Mouse (Mus musculus): ENCODE measurements around the gene Cadps2. TPM values are rescaled to one million over a fixed set of nuclear protein-coding genes. Genes with fewer than 3 reads are reported as not detected.
A peak's percentile ranks its signal among the peaks of the same experiment; 100 is the strongest.

Gene Cadps2
- 1.1 and 2.6 TPM in 2 replicates for polyA plus RNA-seq (2016; fragmentation: Nextera tagmentation; extraction: Ambion mirVana)

DNA sequence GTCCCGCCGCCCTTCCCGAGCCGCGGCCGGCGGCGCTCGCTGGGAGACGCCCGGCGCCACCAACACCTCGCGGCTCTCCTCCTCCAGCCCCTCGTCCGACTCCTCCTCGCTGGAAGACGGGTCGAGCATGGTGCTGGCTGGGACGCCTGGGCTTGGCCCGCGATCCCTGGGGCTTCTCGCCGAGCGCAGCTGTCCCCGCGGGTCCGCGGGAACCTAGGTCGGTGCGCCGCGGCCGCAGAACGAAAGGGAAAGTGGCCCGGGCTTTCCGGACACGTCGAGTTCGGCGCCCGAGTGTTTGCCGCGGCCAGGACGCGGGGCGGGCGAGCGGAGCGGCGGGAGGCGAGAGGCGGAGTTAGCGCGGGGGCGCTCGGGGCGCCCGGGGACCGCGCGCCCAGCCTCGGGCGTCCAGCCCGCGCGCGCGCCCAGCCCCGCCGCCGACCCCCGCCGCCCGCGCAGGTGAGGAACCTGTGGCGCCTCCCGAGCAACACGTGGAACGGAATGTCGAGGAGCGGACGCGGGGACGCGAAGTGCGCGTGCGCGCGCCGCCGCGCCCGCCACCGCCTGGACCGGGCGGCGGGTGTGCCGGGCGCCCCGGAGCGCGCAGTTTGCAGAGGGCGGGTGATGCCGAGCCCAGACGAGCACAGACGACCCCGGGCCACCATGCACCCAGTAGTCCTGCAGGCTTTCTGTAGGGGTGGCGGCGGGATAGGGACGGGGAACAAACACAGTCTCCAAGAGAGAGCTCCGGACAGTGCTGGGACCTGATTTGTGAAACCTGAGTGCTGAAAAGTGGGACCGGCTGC is at the start of gene Cadps2:
Gene Cadps2 (minus strand): TSS at position 413 of the 803 bp plus-strand sequence.
- peak within 1 kb of the TSS; percentile 76 for H3K27ac ChIP-seq
- peaks cover 11% of the 10 kb centered on the region; the same call in 1 of the 2 replicates for H3K4me1 ChIP-seq
- peak; percentile 68 for DNase-seq (ENCODE audit: low spot score)
- H3K9me3 ChIP-seq (replicated peaks) = no peaks in the 10 kb centered on the region
- no peaks in the 10 kb centered on the region for H3K36me3 ChIP-seq
- H3K4me3 ChIP-seq = peak within 1 kb of the TSS; percentile 58
- peaks cover 53% of the 10 kb centered on the region for H3K27me3 ChIP-seq (ENCODE audit: low read depth, poor library complexity, severe bottlenecking)
- WGBS = under 1% methylated on average over 107 of the region's 114 CpGs

DNA sequence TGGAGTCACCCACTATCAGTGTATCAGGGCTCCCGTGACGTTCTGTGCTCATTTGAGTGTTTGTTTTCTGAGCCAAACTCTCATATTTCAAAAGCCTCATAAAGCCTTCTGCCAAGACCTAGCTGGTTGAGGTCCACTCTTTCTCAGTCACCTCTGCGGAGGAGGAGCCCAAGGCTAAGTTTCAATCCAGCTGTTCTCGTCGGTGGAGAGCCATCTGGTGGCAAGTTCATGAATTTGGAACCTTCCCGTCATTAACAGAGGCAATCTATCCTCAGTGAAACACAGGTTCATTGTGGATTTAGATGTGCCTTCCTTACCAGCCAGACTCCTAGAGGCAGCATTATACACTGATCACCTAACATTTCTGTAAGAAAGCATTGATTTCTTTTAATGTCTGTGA is 47.2 kb upstream of the Cadps2 start:
- DNase-seq (ENCODE audit: low spot score) = peak; percentile 52
- Histone ChIP-seq H3K36me3 (no peaks in the 10 kb centered on the region), H3K4me3 (no peak overlapping the region), H3K4me1 (no peaks in the 10 kb centered on the region), H3K27me3 (ENCODE audit: low read depth, poor library complexity, severe bottlenecking) (no peaks in the 10 kb centered on the region), H3K9me3 (replicated peaks) (no peaks in the 10 kb centered on the region), H3K27ac (no peak overlapping the region)
- 14% methylated on average over 6 of the region's 6 CpGs for WGBS

DNA sequence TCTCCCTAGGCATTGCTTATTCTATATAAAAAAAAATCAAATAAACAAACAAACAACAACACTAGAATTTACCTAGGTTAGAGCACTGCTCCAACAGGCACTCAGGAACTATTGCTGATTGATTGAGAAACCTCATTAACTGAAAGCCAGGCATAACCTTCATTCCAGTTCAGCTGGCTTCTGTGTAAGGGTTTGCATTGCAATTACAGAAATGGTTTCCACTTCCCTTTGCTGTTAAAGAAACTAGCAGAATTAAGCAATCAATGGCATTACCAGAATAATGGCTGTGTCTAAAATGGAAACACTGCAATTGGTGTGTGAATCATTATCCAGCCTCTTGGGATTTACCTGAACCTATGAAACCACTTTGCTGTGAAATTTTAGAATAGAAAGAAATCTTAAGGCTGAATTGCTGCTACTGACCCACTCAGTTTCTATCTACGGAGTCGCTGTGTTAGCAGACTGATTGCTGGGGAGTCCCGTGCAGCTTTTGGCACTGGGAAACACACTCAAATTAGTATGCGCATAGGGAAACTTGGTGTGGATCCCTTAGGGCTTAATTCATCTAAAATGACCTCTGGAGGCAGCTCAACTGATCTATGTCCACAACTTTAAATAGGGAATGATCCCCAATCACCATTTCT is 37.7 kb upstream of the Cadps2 start:
- Histone ChIP-seq H3K9me3 (replicated peaks) (no peaks in the 10 kb centered on the region), H3K36me3 (no peaks in the 10 kb centered on the region), H3K27ac (no peak overlapping the region), H3K4me1 (no peaks in the 10 kb centered on the region), H3K4me3 (no peak overlapping the region), H3K27me3 (ENCODE audit: low read depth, poor library complexity, severe bottlenecking) (no peaks in the 10 kb centered on the region)
- 86% methylated on average over 4 of the region's 4 CpGs for WGBS
- DNase-seq (ENCODE audit: low spot score) = no peak

DNA sequence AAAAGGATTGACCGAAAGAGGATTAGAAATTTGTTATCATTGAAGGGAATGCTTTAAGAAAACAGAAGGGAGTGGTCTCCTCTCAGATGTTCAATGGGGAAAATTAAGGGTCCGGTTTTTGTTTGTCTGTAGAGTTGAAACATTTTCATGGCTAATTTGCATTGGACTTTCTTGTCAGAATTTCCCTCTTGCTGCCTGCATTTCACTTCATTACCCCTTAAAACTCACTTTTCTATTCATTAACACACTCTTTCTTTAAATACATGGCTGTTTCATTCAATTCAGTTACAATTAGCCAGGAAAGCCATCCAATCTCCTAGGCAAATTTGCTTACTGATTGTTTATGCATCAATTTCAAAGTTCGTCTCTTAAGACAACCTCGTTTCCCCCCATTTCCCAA is 37.1 kb upstream of the Cadps2 start:
- Histone ChIP-seq H3K9me3 (replicated peaks) (no peaks in the 10 kb centered on the region), H3K27ac (no peak overlapping the region), H3K4me1 (no peaks in the 10 kb centered on the region), H3K36me3 (no peaks in the 10 kb centered on the region), H3K27me3 (ENCODE audit: low read depth, poor library complexity, severe bottlenecking) (no peaks in the 10 kb centered on the region), H3K4me3 (no peak overlapping the region)
- 88% methylated on average over 4 of the region's 4 CpGs for WGBS
- no peak for DNase-seq (ENCODE audit: low spot score)

DNA sequence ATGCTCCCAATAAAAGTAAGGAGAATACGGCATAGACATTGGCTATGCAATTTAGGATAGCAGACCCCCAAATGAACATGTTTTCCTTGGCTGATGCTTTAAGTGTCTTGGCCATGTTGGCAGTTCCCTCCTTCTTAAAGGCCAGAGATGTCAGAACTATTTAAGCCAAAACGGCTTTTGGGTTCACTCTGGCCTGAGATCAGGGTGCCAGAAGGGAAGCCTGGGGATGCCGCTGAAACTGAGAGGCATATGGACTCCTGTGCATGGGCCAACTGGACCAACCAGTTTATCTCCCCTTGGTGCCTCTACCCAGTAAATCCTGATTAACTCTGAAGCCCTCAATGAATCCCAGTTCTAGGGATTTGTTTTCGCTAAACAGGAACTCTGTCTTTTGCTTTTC is 34.6 kb upstream of the Cadps2 start:
- no peaks in the 10 kb centered on the region for H3K9me3 ChIP-seq (replicated peaks)
- H3K27me3 ChIP-seq (ENCODE audit: low read depth, poor library complexity, severe bottlenecking) = no peaks in the 10 kb centered on the region
- 84% methylated on average over 4 of the region's 4 CpGs for WGBS
- no peak overlapping the region for H3K4me3 ChIP-seq
- H3K36me3 ChIP-seq = no peaks in the 10 kb centered on the region
- H3K27ac ChIP-seq = no peak overlapping the region
- DNase-seq (ENCODE audit: low spot score) = no peak
- no peaks in the 10 kb centered on the region for H3K4me1 ChIP-seq

DNA sequence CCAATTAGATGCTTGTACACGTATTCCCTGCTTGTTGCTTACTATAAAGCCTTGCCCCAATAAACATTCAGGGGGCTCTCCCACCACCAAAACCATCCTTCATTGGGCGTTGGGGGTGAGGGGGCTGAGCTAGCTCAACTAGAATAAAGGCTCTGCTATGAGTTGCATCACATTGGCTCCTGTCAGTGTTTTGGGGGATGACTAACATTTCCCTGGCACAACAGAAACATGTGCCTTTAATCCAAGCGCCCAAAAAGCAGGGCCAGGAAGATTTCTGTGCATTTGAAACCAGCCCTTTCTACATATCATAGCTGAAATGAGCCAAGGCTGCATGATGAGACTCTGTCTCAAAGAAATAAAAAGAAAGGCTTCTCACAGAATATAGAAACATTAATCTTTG is 34.0 kb upstream of the Cadps2 start:
- H3K36me3 ChIP-seq = no peaks in the 10 kb centered on the region
- DNase-seq (ENCODE audit: low spot score) = no peak
- H3K27ac ChIP-seq = no peak overlapping the region
- H3K27me3 ChIP-seq (ENCODE audit: low read depth, poor library complexity, severe bottlenecking) = no peaks in the 10 kb centered on the region
- no peaks in the 10 kb centered on the region for H3K9me3 ChIP-seq (replicated peaks)
- H3K4me1 ChIP-seq = no peaks in the 10 kb centered on the region
- no peak overlapping the region for H3K4me3 ChIP-seq
- 86% methylated on average over 3 of the region's 3 CpGs for WGBS

DNA sequence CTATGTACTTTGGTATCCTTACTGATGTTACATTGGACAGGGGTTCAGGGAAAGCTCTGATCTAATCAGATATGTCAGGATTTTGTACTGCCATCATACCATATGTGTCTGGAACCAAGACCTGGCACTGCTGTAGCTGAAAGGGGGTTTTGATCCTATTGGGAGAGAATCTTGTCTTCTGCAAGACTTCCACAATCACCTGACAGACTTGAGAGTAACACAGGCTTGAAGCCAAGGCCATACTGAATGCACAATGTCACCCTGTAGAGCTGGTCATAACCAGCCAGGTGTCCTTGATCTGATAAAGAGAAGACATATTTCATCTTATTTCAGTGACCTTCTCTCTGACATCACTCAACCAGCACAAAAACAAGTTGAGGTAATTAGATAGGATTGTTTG is 30.8 kb upstream of the Cadps2 start:
- Histone ChIP-seq H3K27me3 (ENCODE audit: low read depth, poor library complexity, severe bottlenecking) (no peaks in the 10 kb centered on the region), H3K36me3 (no peaks in the 10 kb centered on the region), H3K4me3 (no peak overlapping the region), H3K4me1 (no peaks in the 10 kb centered on the region), H3K27ac (no peak overlapping the region), H3K9me3 (replicated peaks) (no peaks in the 10 kb centered on the region)
- DNase-seq (ENCODE audit: low spot score) = no peak

DNA sequence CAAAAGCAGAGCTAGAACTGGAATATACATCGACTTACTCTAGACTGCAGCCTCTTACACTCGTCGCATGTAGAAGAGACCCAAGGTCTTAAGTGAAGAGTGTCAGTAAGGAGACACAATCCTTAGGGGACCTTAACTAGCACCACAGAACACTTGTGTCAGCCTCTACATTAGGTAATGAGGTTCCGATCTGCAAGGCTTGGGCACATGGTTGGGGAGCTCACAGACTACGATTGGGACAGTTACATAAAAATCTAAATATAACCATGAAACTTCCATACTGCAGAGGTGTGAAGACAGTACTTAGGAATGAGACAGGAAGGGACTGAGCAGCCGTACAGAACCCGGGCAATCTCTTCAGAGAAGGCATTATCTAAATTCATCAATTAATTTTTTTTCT is 27.1 kb upstream of the Cadps2 start:
- WGBS = 97% methylated on average over 7 of the region's 7 CpGs
- Histone ChIP-seq H3K4me1 (no peaks in the 10 kb centered on the region), H3K27me3 (ENCODE audit: low read depth, poor library complexity, severe bottlenecking) (no peaks in the 10 kb centered on the region), H3K9me3 (replicated peaks) (no peaks in the 10 kb centered on the region), H3K36me3 (no peaks in the 10 kb centered on the region), H3K4me3 (no peak overlapping the region), H3K27ac (no peak overlapping the region)
- DNase-seq (ENCODE audit: low spot score) = no peak

DNA sequence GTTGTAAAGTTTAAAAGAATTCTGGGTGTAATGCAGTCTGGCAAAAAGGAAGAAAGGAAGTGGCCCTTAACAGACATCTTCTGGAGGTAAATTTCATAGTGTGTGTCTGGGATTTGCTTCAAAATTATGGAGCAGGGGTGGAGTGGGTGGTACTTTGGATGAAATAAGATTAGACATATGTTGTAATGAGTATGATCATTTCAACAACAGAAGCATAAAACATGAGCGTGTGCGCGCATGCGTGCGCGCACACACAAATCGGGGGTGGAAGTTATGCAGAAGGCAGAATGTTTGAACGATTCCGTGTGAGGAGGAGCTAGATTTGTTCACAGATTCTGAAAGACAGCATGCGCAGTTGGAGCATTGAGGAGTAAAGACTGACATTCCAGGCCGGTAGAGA is 14.2 kb upstream of the Cadps2 start:
- no peak overlapping the region for H3K27ac ChIP-seq
- H3K4me3 ChIP-seq = no peak overlapping the region
- no peaks in the 10 kb centered on the region for H3K36me3 ChIP-seq
- 95% methylated on average over 11 of the region's 11 CpGs for WGBS
- no peaks in the 10 kb centered on the region for H3K4me1 ChIP-seq
- DNase-seq (ENCODE audit: low spot score) = no peak
- no peaks in the 10 kb centered on the region for H3K27me3 ChIP-seq (ENCODE audit: low read depth, poor library complexity, severe bottlenecking)
- H3K9me3 ChIP-seq (replicated peaks) = no peaks in the 10 kb centered on the region

DNA sequence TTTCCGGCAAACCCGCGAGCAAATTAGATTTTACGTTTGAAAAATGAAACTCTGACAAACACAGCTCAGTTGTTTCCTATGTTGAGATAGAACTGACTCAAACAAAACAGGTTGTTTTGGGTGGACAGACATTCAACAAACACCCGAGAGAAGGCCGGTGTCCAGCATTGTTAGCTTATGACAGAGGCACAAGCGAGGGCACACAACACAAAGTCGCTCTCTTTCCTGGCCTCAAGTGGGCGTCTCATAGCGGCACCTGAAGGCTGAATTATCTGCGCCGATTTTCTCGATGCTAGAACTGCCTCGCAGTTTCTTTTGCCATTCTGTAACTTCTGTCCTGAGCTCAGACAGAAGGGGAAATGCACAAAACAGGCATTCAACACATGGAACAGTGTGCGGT is 780 bp upstream of the Cadps2 start:
- Histone ChIP-seq H3K36me3 (no peaks in the 10 kb centered on the region), H3K27ac (no peak overlapping the region), H3K4me1 (peaks cover 11% of the 10 kb centered on the region; the same call in 1 of the 2 replicates), H3K4me3 (peak overlapping the region; percentile 58), H3K9me3 (replicated peaks) (no peaks in the 10 kb centered on the region), H3K27me3 (ENCODE audit: low read depth, poor library complexity, severe bottlenecking) (peaks cover 53% of the 10 kb centered on the region)
- 3% methylated on average over 15 of the region's 15 CpGs for WGBS
- peak; percentile 40 for DNase-seq (ENCODE audit: low spot score)

DNA sequence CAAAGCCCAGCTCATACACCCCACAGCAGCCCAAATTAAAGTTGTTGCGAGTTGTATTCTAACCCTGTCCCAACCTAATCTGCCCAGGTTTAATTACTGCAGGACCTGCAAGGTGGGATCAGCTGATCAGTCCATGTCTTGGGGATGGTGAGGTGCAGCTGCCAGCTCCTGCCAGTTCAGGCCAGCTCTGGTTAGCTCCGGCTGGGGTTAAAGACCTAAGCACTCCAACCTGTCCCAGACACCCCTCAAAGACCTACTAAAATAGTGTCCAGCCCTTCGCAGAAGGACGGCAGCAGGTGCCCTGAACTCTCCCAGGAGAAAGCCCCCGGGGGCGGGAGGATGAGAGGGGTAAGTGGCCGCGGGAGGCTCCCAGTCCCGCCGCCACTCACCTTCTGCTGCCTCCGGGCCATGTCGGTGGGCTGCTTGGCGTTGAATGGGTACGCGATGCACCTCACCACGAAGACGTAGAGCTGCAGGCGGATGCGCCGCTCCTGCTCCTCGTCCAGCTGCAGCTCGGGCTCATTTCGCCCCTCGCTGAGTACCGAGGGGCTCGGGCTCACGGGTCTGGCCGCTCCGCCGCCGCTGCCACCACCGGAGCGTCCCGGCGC is 716 bp downstream of the Cadps2 start:
- no peaks in the 10 kb centered on the region for H3K36me3 ChIP-seq
- DNase-seq (ENCODE audit: low spot score) = peak; percentile 54
- H3K27me3 ChIP-seq (ENCODE audit: low read depth, poor library complexity, severe bottlenecking) = peaks cover 53% of the 10 kb centered on the region
- H3K9me3 ChIP-seq (replicated peaks) = no peaks in the 10 kb centered on the region
- H3K27ac ChIP-seq = peak overlapping the region; percentile 76
- H3K4me1 ChIP-seq = peaks cover 11% of the 10 kb centered on the region; the same call in 1 of the 2 replicates
- peak overlapping the region; percentile 58 for H3K4me3 ChIP-seq
- 2% methylated on average over 27 of the region's 35 CpGs for WGBS

DNA sequence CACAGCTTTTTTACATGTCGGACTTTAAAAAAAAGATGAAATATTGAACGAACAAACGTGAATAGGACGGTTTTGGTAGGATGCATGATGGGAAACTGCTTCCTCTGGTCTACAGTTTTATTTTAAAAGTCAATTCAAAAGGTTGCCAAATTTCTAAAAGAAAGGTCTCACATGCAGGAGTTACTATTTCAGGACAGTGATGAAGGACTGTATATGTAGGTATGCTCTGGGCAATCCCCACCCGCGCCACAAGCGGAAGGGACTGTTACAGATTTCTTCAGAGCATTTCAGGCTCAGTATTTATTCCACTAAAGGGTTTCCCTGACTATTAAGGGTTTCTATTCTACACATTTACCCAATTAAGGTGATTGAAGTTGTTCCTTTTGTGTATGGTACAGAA is 1.6 kb downstream of the Cadps2 start:
- no peak for DNase-seq (ENCODE audit: low spot score)
- peaks cover 11% of the 10 kb centered on the region; the same call in 1 of the 2 replicates for H3K4me1 ChIP-seq
- H3K9me3 ChIP-seq (replicated peaks) = no peaks in the 10 kb centered on the region
- peaks cover 53% of the 10 kb centered on the region for H3K27me3 ChIP-seq (ENCODE audit: low read depth, poor library complexity, severe bottlenecking)
- no peaks in the 10 kb centered on the region for H3K36me3 ChIP-seq
- no peak overlapping the region for H3K27ac ChIP-seq
- no peak overlapping the region for H3K4me3 ChIP-seq
- WGBS = 94% methylated on average over 7 of the region's 7 CpGs

DNA sequence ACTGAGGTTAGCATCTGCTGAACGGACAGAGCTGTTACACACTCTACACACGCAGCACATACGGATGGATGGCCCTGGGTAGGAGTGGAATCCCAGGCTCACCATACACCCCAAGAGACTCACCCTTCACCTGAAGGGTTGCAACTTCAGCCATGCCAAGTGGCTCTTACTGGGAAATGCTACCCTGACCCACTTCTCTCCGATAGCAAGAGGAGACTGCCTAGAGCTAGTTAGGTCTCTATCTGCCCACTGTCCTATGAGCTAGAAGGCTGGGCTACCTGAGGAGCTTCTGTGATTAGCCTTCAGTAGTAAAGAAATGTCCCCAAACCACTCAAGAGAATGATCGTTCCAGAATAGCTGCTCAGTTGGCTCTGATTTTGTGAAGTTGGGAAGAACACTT is 2.1 kb downstream of the Cadps2 start:
- H3K4me3 ChIP-seq = no peak overlapping the region
- DNase-seq (ENCODE audit: low spot score) = no peak
- peaks cover 53% of the 10 kb centered on the region for H3K27me3 ChIP-seq (ENCODE audit: low read depth, poor library complexity, severe bottlenecking)
- WGBS = 86% methylated on average over 5 of the region's 5 CpGs
- H3K4me1 ChIP-seq = peaks cover 11% of the 10 kb centered on the region; the same call in 1 of the 2 replicates
- H3K9me3 ChIP-seq (replicated peaks) = no peaks in the 10 kb centered on the region
- H3K27ac ChIP-seq = no peak overlapping the region
- no peaks in the 10 kb centered on the region for H3K36me3 ChIP-seq

Measured in limb, embryonic 10.5 days (tissue).